Mouse (Mus musculus) olfactory bulb, adult 2 months (tissue): ENCODE measurements around the gene H2-Ab1.

Experiments used
- CTCF ChIP-seq: fragments of 200-500 bp; IDR thresholded peaks from 2 replicates; pipeline ENCODE4 v1.5.1; 2012; ENCODE audit warnings: low read depth, mild to moderate bottlenecking, low read length, moderate library complexity; ENCODE audit not compliant: insufficient read depth
- POLR2A ChIP-seq: fragments of 200-500 bp; IDR thresholded peaks from 2 replicates; pipeline ENCODE4 v1.6.1; 2012; ENCODE audit warnings: mild to moderate bottlenecking, low read depth, low read length, moderate library complexity; ENCODE audit not compliant: insufficient read depth

- no peak for TF ChIP-seq CTCF
- no peak for TF ChIP-seq POLR2A
These were observed 988 bp upstream of the H2-Ab1 start for GRCm38 (mm10) chr17:34256501-34256900.
